Mouse (Mus musculus) intestine, embryonic 14.5 days (tissue): Measurements from ENCODE around the gene Tmub1. TPM values are rescaled to one million over a fixed set of nuclear protein-coding genes. Genes with fewer than 3 reads are reported as not detected.

ENCODE experiments used
- ATAC-seq: fragments of 200-750 bp; cut with Nextera tagmentation; replicated peaks from 2 replicates; pipeline ENCODE4 v1.8.0; 2017; ENCODE audit warnings: low read depth, moderate number of reproducible peaks, moderate TSS enrichment, moderate library complexity; ENCODE audit not compliant: low FRiP score, low TSS enrichment
- DNase-seq: peaks from one replicate; pipeline ENCODE4 v3.0.0-alpha.2; 2018; ENCODE audit warnings: low spot score
- H3K27ac ChIP-seq: fragments of 300-500 bp; sonication (generic); 2 replicates; pipeline ENCODE4 v1.5.1; 2014; ENCODE audit warnings: low read depth, mild to moderate bottlenecking, control low read depth
- H3K27me3 ChIP-seq: fragments of 300-500 bp; sonication (generic); replicated peaks from 2 replicates; pipeline ENCODE4 v1.6.1; 2014; ENCODE audit warnings: low read length, control low read depth; ENCODE audit not compliant: control insufficient read depth, insufficient read depth
- H3K36me3 ChIP-seq: fragments of 300-500 bp; sonication (generic); 2 replicates; pipeline ENCODE4 v1.6.1; 2014; ENCODE audit warnings: low read length, control low read depth; ENCODE audit not compliant: control insufficient read depth, insufficient read depth
- H3K4me1 ChIP-seq: fragments of 300-500 bp; sonication (generic); replicated peaks from 2 replicates; pipeline ENCODE4 v1.6.1; 2014; ENCODE audit warnings: low read length, control low read depth, mixed read lengths; ENCODE audit not compliant: control insufficient read depth, insufficient read depth
- H3K4me2 ChIP-seq: fragments of 300-500 bp; sonication (generic); 2 replicates; pipeline ENCODE4 v1.6.1; 2014; ENCODE audit warnings: low read length
- H3K4me3 ChIP-seq: fragments of 300-500 bp; sonication (generic); 2 replicates; pipeline ENCODE4 v1.5.1; 2014; ENCODE audit warnings: low read depth, low read length, control low read depth, mixed read lengths
- H3K9ac ChIP-seq: fragments of 300-500 bp; sonication (generic); 2 replicates; pipeline ENCODE4 v1.6.1; 2014; ENCODE audit warnings: mild to moderate bottlenecking, low read length
- H3K9me3 ChIP-seq: fragments of 300-500 bp; sonication (generic); 2 replicates; pipeline ENCODE4 v1.6.1; 2016; ENCODE audit warnings: low read length, control low read depth; ENCODE audit not compliant: control insufficient read depth
- WGBS: fragments of 180-500 bp; shearing (Covaris S2); extraction: QIAGEN DNeasy Blood & Tissue Kit; methylation state at CpG from one replicate; pipeline ENCODE4 v1.1.7; 2014; 5-methylcytosine and 5-hydroxymethylcytosine counted together
- polyA plus RNA-seq: library from polyadenylated mRNA; unstranded; fragments of >200 nt; fragmentation: Nextera tagmentation; extraction: Ambion mirVana; gene quantifications from 2 replicates; pipeline ENCODE4 v1.2.1, GENCODE M21; 2014

Tmub1 gene
- polyA plus RNA-seq, 1 experiment from 2014 or later = 22.9 TPM

GRCm38 (mm10) chr5:24441187-24441586 is 6.5 kb downstream of the Tmub1 start:
- no peak overlapping the region for H3K9ac ChIP-seq
- ATAC-seq = no peak
- H3K4me3 ChIP-seq = no peak overlapping the region
- H3K36me3 ChIP-seq = peaks cover 74% of the 10 kb centered on the region
- no peaks in the 10 kb centered on the region for H3K27me3 ChIP-seq
- peaks cover 16% of the 10 kb centered on the region for H3K4me1 ChIP-seq
- WGBS = 95% methylated on average over 8 of the region's 8 CpGs
- H3K4me2 ChIP-seq = no peak overlapping the region
- H3K27ac ChIP-seq = no peak overlapping the region
- no peak for DNase-seq
- no peaks in the 10 kb centered on the region for H3K9me3 ChIP-seq

GRCm38 (mm10) chr5:24433993-24434392 is 13.7 kb downstream of the Tmub1 start:
- Histone ChIP-seq H3K27ac (no peak overlapping the region), H3K4me1 (no peaks in the 10 kb centered on the region), H3K36me3 (peaks cover 97% of the 10 kb centered on the region), H3K27me3 (no peaks in the 10 kb centered on the region), H3K9ac (no peak overlapping the region), H3K9me3 (no peaks in the 10 kb centered on the region), H3K4me3 (no peak overlapping the region), H3K4me2 (no peak overlapping the region)
- ATAC-seq = no peak
- DNase-seq = no peak
- 90% methylated on average over 8 of the region's 8 CpGs for WGBS

GRCm38 (mm10) chr5:24428596-24428995 is 19.1 kb downstream of the Tmub1 start:
- peak overlapping the region; percentile 29 for H3K4me2 ChIP-seq
- peaks cover 29% of the 10 kb centered on the region for H3K4me1 ChIP-seq
- H3K4me3 ChIP-seq = peak overlapping the region; percentile 22
- peak overlapping the region; percentile 44 for H3K27ac ChIP-seq
- no peaks in the 10 kb centered on the region for H3K27me3 ChIP-seq
- 15% methylated on average over 9 of the region's 9 CpGs for WGBS
- H3K9me3 ChIP-seq = no peaks in the 10 kb centered on the region
- H3K36me3 ChIP-seq = peaks cover 45% of the 10 kb centered on the region
- no peak overlapping the region for H3K9ac ChIP-seq
- peak; percentile 64 for DNase-seq
- no peak for ATAC-seq

GRCm38 (mm10) chr5:24427981-24428402 is 19.7 kb downstream of the Tmub1 start:
- Histone ChIP-seq H3K36me3 (peaks cover 39% of the 10 kb centered on the region), H3K9ac (no peak overlapping the region), H3K4me2 (peak overlapping the region; percentile 88), H3K4me3 (peak overlapping the region; percentile 22), H3K4me1 (peaks cover 29% of the 10 kb centered on the region), H3K27ac (peak overlapping the region; percentile 44; the same call in 1 of the 2 replicates), H3K9me3 (no peaks in the 10 kb centered on the region), H3K27me3 (no peaks in the 10 kb centered on the region)
- ATAC-seq (peak; percentile 45), DNase-seq (peak; percentile 72)
- WGBS = 10% methylated on average over 15 of the region's 15 CpGs

GRCm38 (mm10) chr5:24427285-24427633 is 20.4 kb downstream of the Tmub1 start:
- peak overlapping the region; percentile 18 for H3K4me3 ChIP-seq
- H3K4me1 ChIP-seq = peaks cover 37% of the 10 kb centered on the region
- H3K27me3 ChIP-seq = no peaks in the 10 kb centered on the region
- ATAC-seq (no peak), DNase-seq (no peak)
- no peaks in the 10 kb centered on the region for H3K9me3 ChIP-seq
- peaks cover 32% of the 10 kb centered on the region for H3K36me3 ChIP-seq
- H3K4me2 ChIP-seq = peak overlapping the region; percentile 88
- 29% methylated on average over 12 of the region's 12 CpGs for WGBS
- no peak overlapping the region for H3K27ac ChIP-seq
- H3K9ac ChIP-seq = no peak overlapping the region

- Histone ChIP-seq H3K27me3 (no peaks in the 10 kb centered on the region), H3K27ac (no peak overlapping the region), H3K9me3 (no peaks in the 10 kb centered on the region), H3K4me3 (peak overlapping the region; percentile 70), H3K9ac (0 out of 2 replicates have a peak overlapping the region, but pooled peaks have one; percentile 58), H3K4me1 (peaks cover 38% of the 10 kb centered on the region), H3K4me2 (peak overlapping the region; percentile 88), H3K36me3 (peaks cover 29% of the 10 kb centered on the region)
- ATAC-seq = no peak
- DNase-seq = no peak
- WGBS = 13% methylated on average over 9 of the region's 9 CpGs
Observed at GRCm38 (mm10) chr5:24426556-24427284, 20.9 kb downstream of the Tmub1 start.

GRCm38 (mm10) chr5:24426037-24426432 is 21.6 kb downstream of the Tmub1 start:
- Histone ChIP-seq H3K27ac (no peak overlapping the region), H3K36me3 (peaks cover 24% of the 10 kb centered on the region), H3K4me3 (peak overlapping the region; percentile 70), H3K4me1 (peaks cover 38% of the 10 kb centered on the region), H3K27me3 (no peaks in the 10 kb centered on the region), H3K9ac (peak overlapping the region; percentile 58), H3K9me3 (no peaks in the 10 kb centered on the region), H3K4me2 (peak overlapping the region; percentile 88)
- ATAC-seq (no peak), DNase-seq (peak; percentile 62)
- WGBS = 2% methylated on average over 10 of the region's 10 CpGs

- peak overlapping the region; percentile 58 for H3K9ac ChIP-seq
- under 1% methylated on average over 30 of the region's 30 CpGs for WGBS
- DNase-seq (peak; percentile 85), ATAC-seq (peak; percentile 6; the same call in 1 of the 2 replicates)
- peak overlapping the region; percentile 93; the same call in 1 of the 2 replicates for H3K27ac ChIP-seq
- peak overlapping the region; percentile 70 for H3K4me3 ChIP-seq
- H3K36me3 ChIP-seq = peaks cover 24% of the 10 kb centered on the region
- H3K27me3 ChIP-seq = no peaks in the 10 kb centered on the region
- peak overlapping the region; percentile 88 for H3K4me2 ChIP-seq
- H3K4me1 ChIP-seq = peaks cover 38% of the 10 kb centered on the region
- no peaks in the 10 kb centered on the region for H3K9me3 ChIP-seq
Observed at GRCm38 (mm10) chr5:24425421-24426036, 22.1 kb downstream of the Tmub1 start.
